Mouse (Mus musculus) CD4-positive, CD25-positive, alpha-beta regulatory T cell, adult 2 months (primary cell): ENCODE measurements around the gene Marveld3.

ENCODE experiments used
- DNase-seq: peaks from one replicate; pipeline ENCODE4 v3.0.0-alpha.2; 2012; ENCODE audit warnings: low read depth, low spot score

The Marveld3 gene

GRCm38 (mm10) chr8:109964106-109964505 lies 2.1 kb upstream of the Marveld3 start:
- no peak for DNase-seq

GRCm38 (mm10) chr8:109963421-109963820 lies 1.4 kb upstream of the Marveld3 start:
- no peak for DNase-seq

GRCm38 (mm10) chr8:109962896-109963295 lies 893 bp upstream of the Marveld3 start:
- no peak for DNase-seq

- DNase-seq = no peak
These were observed 2.9 kb downstream of the Marveld3 start for GRCm38 (mm10) chr8:109959112-109959511.

- DNase-seq = no peak
These were observed 3.9 kb downstream of the Marveld3 start for GRCm38 (mm10) chr8:109958036-109958655.

- DNase-seq = peak; percentile 60
These were observed 4.6 kb downstream of the Marveld3 start for GRCm38 (mm10) chr8:109957167-109958028.

- no peak for DNase-seq
These were observed 7.5 kb downstream of the Marveld3 start for GRCm38 (mm10) chr8:109954486-109954948.

GRCm38 (mm10) chr8:109952171-109952570 lies 9.8 kb downstream of the Marveld3 start:
- DNase-seq = no peak

- no peak for DNase-seq
These were observed 13.8 kb downstream of the Marveld3 start for GRCm38 (mm10) chr8:109948285-109948564.

- peak; percentile 36 for DNase-seq
These were observed 14.3 kb downstream of the Marveld3 start for GRCm38 (mm10) chr8:109947447-109948284.

GRCm38 (mm10) chr8:109946272-109946671 lies 15.7 kb downstream of the Marveld3 start:
- no peak for DNase-seq

- DNase-seq = no peak
These were observed 16.3 kb downstream of the Marveld3 start for GRCm38 (mm10) chr8:109945694-109946093.

- DNase-seq = no peak
These were observed 16.8 kb downstream of the Marveld3 start for GRCm38 (mm10) chr8:109945153-109945632.

GRCm38 (mm10) chr8:109941606-109942360 lies 20.2 kb downstream of the Marveld3 start:
- DNase-seq = no peak

GRCm38 (mm10) chr8:109920406-109921390 lies 41.3 kb downstream of the Marveld3 start:
- no peak for DNase-seq

- peak; percentile 75 for DNase-seq
These were observed 44.7 kb downstream of the Marveld3 start for GRCm38 (mm10) chr8:109917277-109917676.

- DNase-seq = no peak
These were observed 54.6 kb downstream of the Marveld3 start for GRCm38 (mm10) chr8:109907376-109907775.

- DNase-seq = no peak
These were observed 55.1 kb downstream of the Marveld3 start for GRCm38 (mm10) chr8:109906907-109907306.

GRCm38 (mm10) chr8:109904928-109905668 lies 56.9 kb downstream of the Marveld3 start:
- DNase-seq = no peak
